Mouse (Mus musculus) lung, postnatal 14 days (tissue): ENCODE measurements around the gene Cngb1.

Experiments
- DNase-seq: peaks from one replicate; pipeline ENCODE4 v3.0.0; 2021

The Cngb1 gene

GRCm38 (mm10) chr8:95306431-95306830 is at the start of gene Cngb1:
TSS of gene Cngb1 (minus strand) at chr8:95306585.
- DNase-seq: no peak

- DNase-seq: no peak
Measured at GRCm38 (mm10) chr8:95354606-95355005, 48.2 kb upstream of the Cngb1 start.

GRCm38 (mm10) chr8:95352871-95353866 is 46.8 kb upstream of the Cngb1 start:
- peak; percentile 50 for DNase-seq

GRCm38 (mm10) chr8:95352151-95352870 is 45.9 kb upstream of the Cngb1 start, which contains the start of gene Mmp15:
TSS of gene Mmp15 (plus strand) at chr8:95352268.
- peak; percentile 80 for DNase-seq

GRCm38 (mm10) chr8:95351461-95351860 is 45.1 kb upstream of the Cngb1 start:
- DNase-seq: no peak

- peak; percentile 79 for DNase-seq
Measured at GRCm38 (mm10) chr8:95348811-95349630, 42.6 kb upstream of the Cngb1 start.

GRCm38 (mm10) chr8:95348356-95348755 is 42.0 kb upstream of the Cngb1 start:
- no peak for DNase-seq

GRCm38 (mm10) chr8:95346643-95347545 is 40.5 kb upstream of the Cngb1 start:
- peak; percentile 86 for DNase-seq

- no peak for DNase-seq
Measured at GRCm38 (mm10) chr8:95344668-95345067, 38.3 kb upstream of the Cngb1 start.

GRCm38 (mm10) chr8:95341721-95342120 is 35.3 kb upstream of the Cngb1 start:
- no peak for DNase-seq

GRCm38 (mm10) chr8:95336363-95336762 is 30.0 kb upstream of the Cngb1 start:
- no peak for DNase-seq

GRCm38 (mm10) chr8:95335706-95336105 is 29.3 kb upstream of the Cngb1 start:
- DNase-seq: no peak

GRCm38 (mm10) chr8:95332437-95333199 is 26.2 kb upstream of the Cngb1 start:
- DNase-seq: no peak

- DNase-seq: peak; percentile 96
Measured at GRCm38 (mm10) chr8:95331720-95332436, 25.5 kb upstream of the Cngb1 start, which contains the start of the genes Zfp319 and Usb1. TSS of gene Zfp319 (minus strand) at chr8:95331950. TSS of gene Usb1 (plus strand) at chr8:95332284.

- DNase-seq: peak; percentile 66
Measured at GRCm38 (mm10) chr8:95331156-95331719, 24.9 kb upstream of the Cngb1 start.

- DNase-seq: no peak
Measured at GRCm38 (mm10) chr8:95330367-95330766, 24.0 kb upstream of the Cngb1 start.

GRCm38 (mm10) chr8:95327866-95328465 is 21.6 kb upstream of the Cngb1 start:
- no peak for DNase-seq

GRCm38 (mm10) chr8:95326822-95327221 is 20.4 kb upstream of the Cngb1 start:
- DNase-seq: no peak

GRCm38 (mm10) chr8:95324646-95325045 is 18.3 kb upstream of the Cngb1 start:
- DNase-seq: no peak
